ENCODE assay signal across 10 mouse cellular contexts in the genomic region with DNA sequence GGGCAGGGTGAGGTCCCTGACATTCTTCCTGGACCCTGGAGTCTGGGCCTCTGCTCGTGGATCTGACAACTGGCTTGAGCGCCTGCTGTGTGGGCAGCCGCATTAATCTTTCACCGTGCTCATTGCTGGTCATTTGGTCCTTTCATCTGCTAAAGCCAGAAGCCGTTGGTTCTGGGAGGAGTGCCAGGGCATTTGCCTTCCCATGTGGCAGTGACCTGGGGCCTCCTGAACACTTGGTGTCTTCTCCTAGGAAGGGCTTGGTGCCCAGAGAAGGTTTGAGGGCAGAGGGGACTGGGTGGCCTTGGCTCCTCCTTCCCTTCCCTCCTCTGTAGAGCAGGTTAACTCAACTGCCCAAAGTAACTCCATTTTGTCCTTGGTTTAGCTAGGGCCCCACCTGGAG.
DNase-seq lines count a peak whose midpoint lies in the region.
"Had no signal": no experiment of that assay in that cellular context is flagged by ENCODE, and none has a peak within 500 bp of the region (broad histone marks: within the 10 kb centered on the region; RNA-seq: fewer than 3 reads in every experiment).

No protein-coding gene starts in this region.

- no peaks in the 10 kb centered on the region for H3K9me3 ChIP-seq in heart, embryonic 10.5 days
- H3K9me3 ChIP-seq: liver, embryonic 15.5 days; midbrain, embryonic 13.5 days had no signal

- no peak overlapping the region for H3K4me3 ChIP-seq in heart, embryonic 10.5 days
- H3K4me3 ChIP-seq: liver, embryonic 15.5 days; midbrain, embryonic 13.5 days had no signal

- H3K4me1 ChIP-seq in heart, embryonic 10.5 days, result no peaks in the 10 kb centered on the region
- H3K4me1 ChIP-seq: liver, embryonic 15.5 days had no signal

- peak; percentile 26 to 39 for DNase-seq in heart, adult 18-20 months
- DNase-seq in heart, embryonic 10.5 days (ENCODE audit: low spot score), result no peak
- peak; percentile 26 for DNase-seq in ovary, postnatal 36 days (ENCODE audit: low spot score)
- DNase-seq in ovary, postnatal 14 days (ENCODE audit: low spot score), result no peak
- DNase-seq in cerebellum, adult 18-20 months, result peak; percentile 66 to 71
- DNase-seq in right cerebral cortex, postnatal 4 days, result no peak
- DNase-seq in frontal cortex, postnatal 10 days (ENCODE audit: low spot score in 2 of 2), result no peak
- DNase-seq: kidney, postnatal 25 days had no signal

- H3K36me3 ChIP-seq in heart, embryonic 10.5 days, result no peaks in the 10 kb centered on the region
- H3K36me3 ChIP-seq: liver, embryonic 15.5 days; midbrain, embryonic 13.5 days had no signal

- no peak overlapping the region for H3K27ac ChIP-seq in heart, embryonic 10.5 days
- H3K27ac ChIP-seq: liver, embryonic 15.5 days; midbrain, embryonic 13.5 days had no signal

- peaks cover 19% of the 10 kb centered on the region; the same call in 1 of the 2 replicates for H3K27me3 ChIP-seq in heart, embryonic 10.5 days (ENCODE audit: insufficient read depth, poor library complexity, severe bottlenecking)
- H3K27me3 ChIP-seq: midbrain, embryonic 13.5 days had no signal

- WGBS in heart, embryonic 10.5 days, result 58% methylated on average over 5 of the region's 5 CpGs

Comparison
In these comparisons a context has a peak if more than half of its experiments do, and no peak if none do; other contexts are left out.
1. DNase-seq: peak in heart, adult 18-20 months (2 of 2), ovary, postnatal 36 days (single experiment) and cerebellum, adult 18-20 months (2 of 2); none in heart, embryonic 10.5 days (single experiment), ovary, postnatal 14 days (single experiment), right cerebral cortex, postnatal 4 days (single experiment) and frontal cortex, postnatal 10 days (0 of 2).